Mouse (Mus musculus) cerebellum, postnatal 10 days (tissue): ENCODE measurements around the gene Hacd3.

Experiments
- DNase-seq, 2 experiments: peaks; one replicate each; pipeline ENCODE4 v3.0.0; 2021; ENCODE audit warnings: mixed read lengths in 2 of 2

The Hacd3 gene

DNA sequence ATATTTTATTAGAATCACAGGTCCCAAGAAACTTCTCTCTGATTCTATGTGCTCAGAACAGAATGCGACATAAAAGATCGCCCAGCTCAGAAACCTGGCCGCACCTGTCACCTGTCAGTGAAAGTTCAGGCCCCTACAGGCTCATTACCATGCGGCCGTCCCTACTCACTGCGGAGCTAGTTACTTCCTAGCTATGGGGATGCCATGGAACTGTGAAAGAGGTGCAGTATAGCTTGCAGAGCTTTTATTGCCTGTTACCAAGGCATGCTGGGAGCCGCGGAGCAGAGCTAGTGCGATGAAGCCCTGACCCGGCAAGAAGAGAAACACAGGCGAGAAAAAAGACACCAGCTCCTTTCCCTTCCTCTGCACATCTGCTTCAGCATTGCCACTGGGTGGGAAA lies 77.5 kb downstream of the Hacd3 start:
- DNase-seq = no peak

GRCm38 (mm10) chr9:64941650-64942049 lies 79.8 kb downstream of the Hacd3 start:
- DNase-seq = no peak

DNA sequence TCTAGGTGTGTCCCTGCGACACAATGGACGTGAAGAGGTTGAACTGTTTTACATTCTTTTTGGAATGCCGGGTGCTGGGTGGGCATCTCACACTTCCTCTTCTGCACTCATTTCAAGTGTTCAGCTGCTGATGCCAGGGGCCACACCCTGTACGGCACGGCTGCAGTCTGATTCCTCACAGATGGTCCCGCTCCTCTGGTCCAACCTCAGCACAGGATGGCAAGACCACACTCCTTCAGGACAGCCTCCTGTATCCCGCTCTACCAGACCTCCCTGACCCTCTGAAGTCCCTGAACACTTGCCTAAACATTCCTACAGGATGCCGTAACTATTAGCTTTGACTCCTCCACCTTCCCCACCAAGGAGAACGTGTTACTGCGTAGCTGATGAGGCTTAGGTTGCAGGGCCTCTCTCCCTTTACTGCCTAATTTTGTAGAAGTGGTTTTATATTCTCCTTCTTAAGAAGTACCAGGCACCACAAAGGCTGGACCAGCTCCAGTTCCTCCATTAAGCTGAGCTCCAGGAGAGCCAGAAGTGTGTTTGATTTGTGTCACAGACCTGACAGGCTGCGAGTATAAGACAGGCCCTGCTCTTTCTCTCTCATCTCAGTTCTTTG lies 80.7 kb downstream of the Hacd3 start:
- no peak for DNase-seq

DNA sequence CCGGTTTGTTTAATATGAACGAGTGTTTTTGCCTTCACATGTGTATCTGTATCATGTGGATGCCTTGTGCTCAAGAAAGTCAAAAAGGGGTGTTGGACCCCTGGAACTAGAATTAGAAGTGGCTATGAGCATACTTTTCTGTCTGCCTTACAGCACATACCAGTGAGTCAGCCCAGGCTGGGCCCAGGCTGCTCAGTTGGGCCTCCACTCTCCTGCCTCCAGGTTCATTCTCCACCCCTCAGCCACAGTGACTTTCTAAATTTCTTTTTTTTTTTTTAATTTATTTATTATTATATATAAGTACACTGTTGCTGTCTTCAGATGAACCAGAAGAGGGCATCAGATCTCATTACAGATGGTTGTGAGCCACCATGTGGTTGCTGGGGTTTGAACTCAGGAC lies 81.7 kb downstream of the Hacd3 start:
- no peak for DNase-seq

DNA sequence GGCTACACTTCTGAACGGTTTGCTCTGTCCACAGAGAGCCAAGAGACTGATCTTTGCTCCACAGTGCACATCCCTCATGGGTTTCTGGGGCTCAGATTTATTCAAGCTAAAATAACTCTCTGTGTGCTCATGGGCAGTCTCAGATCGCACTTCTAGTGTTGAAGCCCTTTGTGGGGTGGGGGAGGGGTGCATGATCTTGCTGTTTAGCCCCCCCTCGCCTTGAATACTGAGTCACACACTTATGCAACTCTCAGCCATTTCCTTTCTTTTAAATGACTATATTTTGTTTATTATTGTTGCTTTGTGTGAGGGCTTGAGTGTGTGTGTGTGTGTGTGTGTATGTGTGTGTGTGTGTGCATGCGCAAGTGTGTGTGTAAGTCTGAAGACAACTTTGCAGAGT lies 82.2 kb downstream of the Hacd3 start:
- no peak for DNase-seq

- no peak for DNase-seq
Observed at GRCm38 (mm10) chr9:64938535-64938934, 83.0 kb downstream of the Hacd3 start.

DNA sequence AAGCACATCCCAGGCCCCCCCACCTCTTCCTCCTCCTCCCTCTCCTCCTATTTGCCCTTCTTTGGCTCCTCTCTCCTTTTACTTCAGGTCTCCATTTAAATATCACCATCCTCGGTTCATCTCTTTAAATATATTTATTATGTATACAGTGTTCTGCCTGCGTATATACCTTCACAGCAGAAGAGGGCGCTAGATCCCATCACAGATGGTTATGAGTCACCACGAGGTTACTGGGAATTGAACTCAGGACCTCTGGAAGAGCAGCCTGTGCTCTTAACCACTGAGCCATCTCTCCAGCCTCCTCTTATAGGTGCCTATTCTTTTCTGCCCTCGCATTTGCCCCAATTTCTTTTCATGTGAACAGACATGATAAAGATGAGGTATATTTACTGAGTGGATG lies 84.0 kb downstream of the Hacd3 start:
- no peak for DNase-seq
